Mouse (Mus musculus) MEL (cell line): ENCODE measurements around the gene Sec63. TPM values are rescaled to one million over a fixed set of nuclear protein-coding genes. Genes with fewer than 3 reads are reported as not detected.

Experiments
- DNase-seq: peaks from one replicate; pipeline ENCODE4 v3.0.0; 2011; ENCODE audit warnings: low read depth, low spot score
- H3K27ac ChIP-seq: 2 replicates; pipeline ENCODE4 v1.5.1; 2012; ENCODE audit warnings: low read depth, mild to moderate bottlenecking, control low read depth, low read length, moderate library complexity; ENCODE audit not compliant: control insufficient read depth
- H3K27me3 ChIP-seq, 2 experiments: fragments of 150-350 bp in 1 of 2; sonication (generic) in 1 of 2; 2 replicates each; pipeline ENCODE4 v1.6.1; 2012; ENCODE audit warnings: low read length in 2 of 2, mild to moderate bottlenecking in 2 of 2, improper control_type of control experiment in 1 of 2, moderate library complexity in 1 of 2; ENCODE audit not compliant: insufficient read depth in 2 of 2, control insufficient read depth in 1 of 2
- H3K36me3 ChIP-seq, 2 experiments: 2 replicates each; pipeline ENCODE4 v1.6.1; 2012 to 2014; ENCODE audit warnings: low read length in 2 of 2, improper control_type of control experiment in 1 of 2, inconsistent platforms in 1 of 2, mild to moderate bottlenecking in 1 of 2; ENCODE audit not compliant: insufficient read depth in 2 of 2, control insufficient read depth in 1 of 2
- H3K4me1 ChIP-seq, 2 experiments: fragments of 150-350 bp in 1 of 2; sonication (generic) in 1 of 2; 2 replicates each; pipeline ENCODE4 v1.6.1; 2012; ENCODE audit warnings: low read length in 2 of 2, improper control_type of control experiment in 1 of 2, mild to moderate bottlenecking in 1 of 2; ENCODE audit not compliant: insufficient read depth in 2 of 2, control insufficient read depth in 1 of 2
- H3K4me3 ChIP-seq, 2 experiments: fragments of 150-350 bp in 1 of 2; sonication (generic) in 1 of 2; 2 replicates each; pipeline ENCODE4 v1.5.1; 2012; ENCODE audit warnings: low read depth in 2 of 2, low read length in 2 of 2, mild to moderate bottlenecking in 2 of 2, moderate library complexity in 2 of 2, control low read depth in 1 of 2, improper control_type of control experiment in 1 of 2; ENCODE audit not compliant: control insufficient read depth in 1 of 2, insufficient read depth in 1 of 2
- H3K79me2 ChIP-seq: 2 replicates; pipeline ENCODE4 v1.6.1; 2012; ENCODE audit warnings: mild to moderate bottlenecking, low read length, moderate library complexity; ENCODE audit not compliant: control insufficient read depth, poor library complexity, insufficient read depth
- H3K9ac ChIP-seq: 2 replicates; pipeline ENCODE4 v1.6.1; 2012; ENCODE audit warnings: low read depth, mild to moderate bottlenecking, control low read depth, low read length, moderate library complexity; ENCODE audit not compliant: control insufficient read depth, poor library complexity, severe bottlenecking
- H3K9me3 ChIP-seq: fragments of 150-350 bp; sonication (generic); replicated peaks from 2 replicates; pipeline ENCODE4 v1.6.1; 2012; ENCODE audit warnings: mild to moderate bottlenecking, low read length, improper control_type of control experiment, moderate library complexity; ENCODE audit not compliant: insufficient read depth
- CHD2 ChIP-seq: IDR thresholded peaks from 2 replicates; pipeline ENCODE4 v1.6.1; 2011; ENCODE audit warnings: low read length, improper control_type of control experiment
- ELF1 ChIP-seq: IDR thresholded peaks from 2 replicates; pipeline ENCODE4 v1.6.1; 2014; ENCODE audit warnings: low read depth, mild to moderate bottlenecking, inconsistent platforms, low read length, improper control_type of control experiment, moderate library complexity
- EP300 ChIP-seq, 2 experiments: IDR thresholded peaks; 2 replicates each; pipeline ENCODE4 v1.6.1; 2011; ENCODE audit warnings: improper control_type of control experiment in 2 of 2, low read length in 2 of 2, low read depth in 1 of 2, mild to moderate bottlenecking in 1 of 2
- GABPA ChIP-seq: IDR thresholded peaks from 2 replicates; pipeline ENCODE4 v1.6.1; 2012; ENCODE audit warnings: low read depth, mild to moderate bottlenecking, inconsistent platforms, low read length, improper control_type of control experiment, moderate library complexity
- HCFC1 ChIP-seq: IDR thresholded peaks from 2 replicates; pipeline ENCODE4 v1.6.1; 2012; ENCODE audit warnings: low read depth, mild to moderate bottlenecking, inconsistent platforms, low read length, improper control_type of control experiment, moderate library complexity
- JUND ChIP-seq: IDR thresholded peaks from 2 replicates; pipeline ENCODE4 v1.6.1; 2011; ENCODE audit warnings: low read depth, mild to moderate bottlenecking, improper control_type of control experiment, low read length
- KAT2A ChIP-seq: conservative IDR thresholded peaks from 2 replicates; pipeline ENCODE4 v1.6.1; 2012; ENCODE audit warnings: low read depth, low read length, improper control_type of control experiment, inconsistent platforms
- MAZ ChIP-seq: IDR thresholded peaks from 2 replicates; pipeline ENCODE4 v1.6.1; 2012; ENCODE audit warnings: low read depth, mild to moderate bottlenecking, inconsistent platforms, low read length, improper control_type of control experiment
- MEF2A ChIP-seq: IDR thresholded peaks from 2 replicates; pipeline ENCODE4 v1.6.1; 2014; ENCODE audit warnings: low read depth, mild to moderate bottlenecking, inconsistent platforms, low read length, improper control_type of control experiment; ENCODE audit not compliant: poor library complexity, insufficient replicate concordance, severe bottlenecking; ENCODE audit errors: extremely low read depth
- MXI1 ChIP-seq: IDR thresholded peaks from 2 replicates; pipeline ENCODE4 v1.6.1; 2011; ENCODE audit warnings: mild to moderate bottlenecking, low read depth, low read length, improper control_type of control experiment
- MYC ChIP-seq: IDR thresholded peaks from 2 replicates; pipeline ENCODE4 v1.6.1; 2011; ENCODE audit warnings: low read depth, mild to moderate bottlenecking, low read length, improper control_type of control experiment, moderate library complexity
- NRF1 ChIP-seq: IDR thresholded peaks from 2 replicates; pipeline ENCODE4 v1.6.1; 2014; ENCODE audit warnings: low read depth, mild to moderate bottlenecking, inconsistent platforms, low read length, improper control_type of control experiment, moderate library complexity; ENCODE audit not compliant: poor library complexity, insufficient read depth, severe bottlenecking
- POLR2A ChIP-seq, 2 experiments: IDR thresholded peaks; 2 replicates each; pipeline ENCODE4 v1.6.1; 2011 to 2012; ENCODE audit warnings: low read length in 2 of 2, mild to moderate bottlenecking in 2 of 2, control low read depth in 1 of 2, improper control_type of control experiment in 1 of 2, low read depth in 1 of 2, moderate library complexity in 1 of 2; ENCODE audit not compliant: control insufficient read depth in 1 of 2, insufficient read depth in 1 of 2, poor library complexity in 1 of 2
- POLR2AphosphoS5 ChIP-seq: IDR thresholded peaks from 2 replicates; pipeline ENCODE4 v1.6.1; 2012; ENCODE audit warnings: low read depth, borderline replicate concordance, mild to moderate bottlenecking, inconsistent platforms, low read length, moderate library complexity, mixed read lengths
- SIN3A ChIP-seq: IDR thresholded peaks from 2 replicates; pipeline ENCODE4 v1.6.1; 2012; ENCODE audit warnings: low read length, improper control_type of control experiment, inconsistent platforms
- UBTF ChIP-seq: IDR thresholded peaks from 2 replicates; pipeline ENCODE4 v1.6.1; 2012; ENCODE audit warnings: low read depth, mild to moderate bottlenecking, inconsistent platforms, low read length, improper control_type of control experiment, moderate library complexity, borderline replicate concordance; ENCODE audit not compliant: insufficient read depth
- USF1 ChIP-seq: IDR thresholded peaks from 2 replicates; pipeline ENCODE4 v1.6.1; 2014; ENCODE audit warnings: low read depth, mild to moderate bottlenecking, inconsistent platforms, low read length, improper control_type of control experiment, moderate library complexity
- polyA plus RNA-seq, 2 experiments: library from polyadenylated mRNA; stranded (reverse) in 1 of 2; unstranded in 1 of 2; fragments of >175 nt in 1 of 2; fragments of >200 nt in 1 of 2; gene quantifications; 2 replicates each; pipeline versions ENCODE4 v1.2.1 to v1.2.4; 2012; ENCODE audit warnings: low replicate concordance in 2 of 2, low read depth in 1 of 2; ENCODE audit not compliant: insufficient read length in 2 of 2, insufficient read depth in 1 of 2, missing spikeins in 1 of 2
- total RNA-seq: library from RNA; depleted of rRNA; stranded (reverse); fragments of 300-350 nt; gene quantifications from 2 replicates; pipeline ENCODE4 v1.2.3, GENCODE M21; 2012; rRNA removed

The Sec63 gene
- total RNA-seq (16.1 and 18.2 TPM in 2 replicates), polyA plus RNA-seq (100 to 1,000 TPM in 1 of 2 experiments, 10 to 100 TPM in 1; 41.8 to 119 TPM)

DNA sequence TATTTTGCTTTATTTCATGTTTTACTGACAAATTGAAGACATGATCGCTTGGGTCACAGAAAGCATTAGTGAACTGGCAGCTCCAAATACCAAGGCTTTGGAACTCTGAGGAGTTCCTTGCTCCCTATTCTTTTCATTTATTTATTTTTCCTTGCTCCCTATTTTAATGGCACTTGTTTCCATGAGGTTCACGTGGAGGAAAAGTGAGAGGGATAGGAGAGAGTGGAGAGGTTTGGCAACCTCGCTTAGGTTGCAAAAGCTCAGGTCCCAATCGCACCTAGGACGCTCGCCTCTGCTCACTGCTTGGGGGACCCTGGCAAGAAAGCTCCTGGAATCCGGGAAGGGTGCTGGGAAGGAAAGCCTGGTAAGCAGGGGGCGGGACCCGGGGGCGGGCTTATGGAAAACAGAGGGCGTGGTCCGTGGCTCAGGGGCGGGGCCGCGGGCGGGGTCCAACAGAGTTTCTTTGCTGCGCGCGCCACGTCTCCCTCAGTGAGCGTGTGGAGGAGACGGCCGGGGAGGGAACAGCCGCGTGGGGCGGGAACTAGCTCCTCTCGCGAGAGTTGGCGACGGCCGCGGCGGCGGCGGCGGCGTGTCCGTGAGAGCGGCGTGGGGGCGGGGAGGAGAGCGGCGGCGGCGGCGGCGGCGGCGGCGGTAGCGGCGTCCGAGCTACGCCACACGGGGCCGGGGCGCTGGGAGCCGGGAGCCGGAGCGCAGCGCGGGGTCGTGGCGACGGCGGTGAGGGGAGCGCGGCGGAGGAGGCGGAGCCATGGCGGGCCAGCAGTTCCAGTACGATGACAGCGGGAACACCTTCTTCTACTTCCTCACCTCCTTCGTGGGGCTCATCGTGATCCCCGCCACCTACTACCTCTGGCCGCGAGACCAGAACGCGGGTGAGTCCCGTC is at the start of gene Sec63:
Gene Sec63, plus strand, starts transcription at position 498 of the 902 bp plus-strand sequence.
- Histone ChIP-seq H3K9me3 (no peaks in the 10 kb centered on the region), H3K27me3 (peaks cover 3 to 9% of the 10 kb centered on the region in 2 experiments; a peak in 3 of 4 replicates), H3K9ac (peak within 1 kb of the TSS; percentile 97), H3K36me3 (peaks cover 1 to 17% of the 10 kb centered on the region in 2 experiments), H3K79me2 (peaks cover 38% of the 10 kb centered on the region), H3K4me1 (peaks cover 4 to 5% of the 10 kb centered on the region in 2 experiments; a peak in 3 of 4 replicates), H3K4me3 (peak within 1 kb of the TSS; percentile 98), H3K27ac (peak within 1 kb of the TSS; percentile 48)
- TF ChIP-seq MEF2A: no peak
- TF ChIP-seq POLR2AphosphoS5: peak; percentile 50; the same call in 1 of the 2 replicates
- TF ChIP-seq UBTF: no peak
- TF ChIP-seq JUND: no peak
- no peak for TF ChIP-seq USF1
- TF ChIP-seq MXI1: peak; percentile 73
- peak in 1 of 2 experiments; percentile 88; a peak in 3 of 4 replicates for TF ChIP-seq POLR2A (IDR thresholded peaks at IDR 0.05; ENCODE audit: control insufficient read depth in 1 of 2, insufficient read depth in 1 of 2, low read depth in 1 of 2, low read length in 2 of 2, poor library complexity in 1 of 2)
- TF ChIP-seq MAZ: no peak
- TF ChIP-seq NRF1: peak; percentile 61
- peak; percentile 66; the same call in 1 of the 2 replicates for TF ChIP-seq HCFC1
- peak in 1 of 2 experiments; percentile 9; a peak in 1 of 4 replicates for TF ChIP-seq EP300 (IDR thresholded peaks at IDR 0.05; ENCODE audit: low read depth in 1 of 2, low read length in 2 of 2)
- no peak for TF ChIP-seq KAT2A
- TF ChIP-seq SIN3A: peak; percentile 70
- 0 out of 2 replicates have a peak, but pooled peaks have one; percentile 26 for TF ChIP-seq MYC
- TF ChIP-seq ELF1: 0 out of 2 replicates have a peak, but pooled peaks have one; percentile 8
- TF ChIP-seq CHD2: peak; percentile 89
- TF ChIP-seq GABPA: no peak
- peak; percentile 95 for DNase-seq

DNA sequence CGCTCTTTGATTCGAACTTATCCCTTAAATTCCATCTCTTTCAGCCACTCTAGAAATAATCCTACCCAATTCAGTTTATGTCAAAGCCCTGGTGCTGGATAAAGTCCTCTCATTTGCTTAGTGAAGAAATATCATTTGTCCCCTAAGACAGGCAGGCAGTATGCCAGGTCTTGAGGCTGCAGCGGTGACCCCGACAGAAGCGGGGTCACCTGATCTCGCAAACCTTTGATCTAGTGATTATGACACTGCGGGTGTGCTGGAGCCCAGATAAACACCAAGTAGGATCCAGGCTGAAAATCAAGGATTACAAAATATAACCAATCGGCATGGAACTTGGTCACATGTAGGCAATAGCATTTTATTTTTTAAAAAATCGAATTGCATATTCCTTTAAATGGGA is 46.6 kb upstream of the Sec63 start:
- Histone ChIP-seq H3K9me3 (no peaks in the 10 kb centered on the region), H3K79me2 (no peaks in the 10 kb centered on the region), H3K27ac (no peak overlapping the region), H3K4me3 (no peak overlapping the region), H3K9ac (no peak overlapping the region), H3K27me3 (no peaks in the 10 kb centered on the region; a peak in 1 of 4 replicates), H3K36me3 (no peaks in the 10 kb centered on the region), H3K4me1 (no peaks in the 10 kb centered on the region)
- TF ChIP-seq UBTF: no peak
- no peak for DNase-seq
